Mouse (Mus musculus) hindbrain, embryonic 15.5 days (tissue): ENCODE results near the gene Olfr523. TPM values are rescaled to one million over a fixed set of nuclear protein-coding genes. Genes with fewer than 3 reads are reported as not detected.
"Not testable (repeated sequence)": the region's sequence is repeated elsewhere in the genome, so short reads cannot be mapped to it uniquely, and the experiment has no call there.

ENCODE experiments used
- ATAC-seq: fragments of 200-750 bp; cut with Nextera tagmentation; 2 replicates; pipeline ENCODE4 v1.8.0; 2017; ENCODE audit warnings: low read depth, moderate number of reproducible peaks, moderate TSS enrichment; ENCODE audit not compliant: low FRiP score
- H3K27ac ChIP-seq: fragments of 300-500 bp; sonication (generic); replicated peaks from 2 replicates; pipeline ENCODE4 v1.5.1; 2015; ENCODE audit warnings: mild to moderate bottlenecking, inconsistent platforms
- H3K27me3 ChIP-seq: fragments of 300-500 bp; sonication (generic); 2 replicates; pipeline ENCODE4 v1.6.1; 2015; ENCODE audit warnings: control low read depth, inconsistent platforms
- H3K36me3 ChIP-seq: fragments of 300-500 bp; sonication (generic); 2 replicates; pipeline ENCODE4 v1.6.1; 2015; ENCODE audit warnings: control low read depth, inconsistent platforms
- H3K4me1 ChIP-seq: fragments of 300-500 bp; sonication (generic); replicated peaks from 2 replicates; pipeline ENCODE4 v1.6.1; 2015; ENCODE audit warnings: control low read depth, inconsistent platforms
- H3K4me2 ChIP-seq: fragments of 300-500 bp; sonication (generic); 2 replicates; pipeline ENCODE4 v1.6.1; 2015; ENCODE audit warnings: moderate library complexity, mild to moderate bottlenecking, inconsistent platforms
- H3K4me3 ChIP-seq: fragments of 300-500 bp; sonication (generic); 2 replicates; pipeline ENCODE4 v1.5.1; 2015; ENCODE audit warnings: mild to moderate bottlenecking, inconsistent platforms
- H3K9ac ChIP-seq: fragments of 300-500 bp; sonication (generic); 2 replicates; pipeline ENCODE4 v1.6.1; 2015; ENCODE audit warnings: inconsistent platforms
- H3K9me3 ChIP-seq: fragments of 300-500 bp; sonication (generic); 2 replicates; pipeline ENCODE4 v1.6.1; 2016; ENCODE audit warnings: control low read depth, inconsistent platforms
- WGBS: fragments of 180-500 bp; shearing (Covaris S2); methylation state at CpG from one replicate; pipeline ENCODE4 v1.1.7; 2015; 5-methylcytosine and 5-hydroxymethylcytosine counted together
- polyA plus RNA-seq: library from polyadenylated mRNA; unstranded; fragments of >200 nt; fragmentation: Nextera tagmentation; extraction: Ambion mirVana; gene quantifications from 2 replicates; pipeline ENCODE4 v1.2.1, GENCODE M21; 2015

The Olfr523 gene
- not detected in 2 replicates for polyA plus RNA-seq

DNA sequence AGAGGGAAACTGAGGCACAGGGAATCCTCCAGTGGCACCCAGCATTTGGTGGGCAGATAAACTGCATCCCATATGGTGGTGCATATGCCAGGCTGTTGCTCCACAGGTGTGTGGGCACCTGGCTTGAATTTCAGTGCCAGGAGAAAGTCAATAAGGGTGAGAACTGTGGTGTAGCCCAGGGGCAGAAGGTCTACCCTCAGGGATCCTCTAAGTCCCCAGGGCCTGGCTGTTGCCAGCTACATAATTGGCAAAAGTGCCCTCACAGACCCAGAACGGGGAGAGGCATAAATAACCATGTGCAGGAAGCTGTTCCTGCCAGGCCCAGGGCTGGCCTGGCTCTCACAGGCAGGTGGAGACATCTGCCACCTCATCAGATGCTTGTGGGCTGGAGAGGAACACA lies at the start of gene Olfr523:
TSS of gene Olfr523 (plus strand) at position 282 of the 400 bp plus-strand sequence.
- Histone ChIP-seq H3K9me3 (no peaks in the 10 kb centered on the region), H3K27ac (no peak within 1 kb of the TSS), H3K9ac (no peak within 1 kb of the TSS), H3K36me3 (no peaks in the 10 kb centered on the region), H3K27me3 (no peaks in the 10 kb centered on the region), H3K4me2 (no peak within 1 kb of the TSS), H3K4me3 (no peak within 1 kb of the TSS), H3K4me1 (no peaks in the 10 kb centered on the region)
- no peak for ATAC-seq
- 44% methylated on average over 1 of the region's 1 CpGs for WGBS

- Histone ChIP-seq H3K27me3 (no peaks in the 10 kb centered on the region), H3K9me3 (no peaks in the 10 kb centered on the region), H3K4me3 (no peak overlapping the region), H3K4me1 (peaks cover 10% of the 10 kb centered on the region; the same call in 1 of the 2 replicates), H3K36me3 (no peaks in the 10 kb centered on the region), H3K27ac (no peak overlapping the region), H3K9ac (no peak overlapping the region), H3K4me2 (no peak overlapping the region)
- ATAC-seq, result no peak
- WGBS, result 93% methylated on average over 1 of the region's 1 CpGs
Measured at GRCm38 (mm10) chr7:140124382-140124781, 48.6 kb upstream of the Olfr523 start.

DNA sequence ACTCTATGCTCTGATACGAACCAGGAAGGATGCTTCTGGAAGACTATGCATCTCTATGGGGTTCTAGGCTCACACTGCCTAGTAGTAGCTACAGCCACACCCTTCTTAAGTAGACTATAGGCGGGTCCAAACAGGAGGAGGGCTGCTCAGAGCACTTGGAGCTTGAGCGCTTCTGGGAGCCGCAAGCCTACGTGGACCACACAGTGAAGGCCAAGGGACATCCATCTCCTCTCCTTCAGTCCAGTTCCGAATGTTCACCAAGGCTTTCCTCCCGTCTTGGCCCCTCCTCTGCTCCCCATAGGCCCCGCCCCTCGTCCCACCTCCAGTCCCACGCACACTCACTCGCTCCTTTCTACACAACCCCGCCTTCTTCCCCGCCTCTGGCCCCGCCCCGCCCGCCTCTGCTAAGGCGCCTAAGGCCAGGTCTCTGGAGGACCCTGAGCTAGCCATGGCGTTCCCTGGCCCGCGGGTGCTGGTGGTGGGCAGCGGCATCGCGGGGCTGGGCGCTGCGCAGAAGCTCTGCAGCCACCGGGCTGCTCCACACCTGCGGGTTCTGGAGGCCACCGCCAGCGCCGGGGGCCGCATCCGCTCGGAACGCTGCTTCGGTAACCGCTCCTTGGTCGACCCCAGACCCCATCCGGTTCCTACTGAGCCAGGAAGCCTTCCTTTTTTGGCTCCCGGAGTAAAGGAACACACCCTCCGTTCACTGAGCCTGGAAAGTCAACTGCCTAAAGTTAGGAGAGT lies 47.6 kb upstream of the Olfr523 start:
- Histone ChIP-seq H3K9me3 (no peaks in the 10 kb centered on the region), H3K4me1 (peaks cover 10% of the 10 kb centered on the region; the same call in 1 of the 2 replicates), H3K27ac (0 out of 2 replicates have a peak overlapping the region, but pooled peaks have one; percentile 6), H3K4me2 (peak overlapping the region; percentile 76), H3K9ac (peak overlapping the region; percentile 61), H3K4me3 (peak overlapping the region; percentile 55), H3K27me3 (no peaks in the 10 kb centered on the region), H3K36me3 (0 out of 2 replicates have a peak, but pooled peaks cover 6% of the 10 kb centered on the region)
- peak; percentile 97 for ATAC-seq
- 2% methylated on average over 40 of the region's 40 CpGs for WGBS

GRCm38 (mm10) chr7:140126022-140126350 lies 47.0 kb upstream of the Olfr523 start:
- H3K27me3 ChIP-seq, result no peaks in the 10 kb centered on the region
- WGBS, result 13% methylated on average over 5 of the region's 5 CpGs
- 0 out of 2 replicates have a peak, but pooled peaks cover 10% of the 10 kb centered on the region for H3K36me3 ChIP-seq
- peak overlapping the region; percentile 61 for H3K9ac ChIP-seq
- no peak for ATAC-seq
- H3K4me3 ChIP-seq, result peak overlapping the region; percentile 55
- H3K27ac ChIP-seq, result no peak overlapping the region
- H3K9me3 ChIP-seq, result no peaks in the 10 kb centered on the region
- peak overlapping the region; percentile 76 for H3K4me2 ChIP-seq
- H3K4me1 ChIP-seq, result peaks cover 10% of the 10 kb centered on the region; the same call in 1 of the 2 replicates

- Histone ChIP-seq H3K4me1 (peaks cover 10% of the 10 kb centered on the region; the same call in 1 of the 2 replicates), H3K4me3 (no peak overlapping the region), H3K4me2 (no peak overlapping the region), H3K27ac (no peak overlapping the region), H3K27me3 (no peaks in the 10 kb centered on the region), H3K36me3 (0 out of 2 replicates have a peak, but pooled peaks cover 10% of the 10 kb centered on the region), H3K9me3 (no peaks in the 10 kb centered on the region), H3K9ac (no peak overlapping the region)
- no peak for ATAC-seq
- WGBS, result 81% methylated on average over 3 of the region's 3 CpGs
Measured at GRCm38 (mm10) chr7:140126934-140127333, 46.1 kb upstream of the Olfr523 start.

- Histone ChIP-seq H3K4me3 (no peak overlapping the region), H3K4me2 (no peak overlapping the region), H3K36me3 (0 out of 2 replicates have a peak, but pooled peaks cover 10% of the 10 kb centered on the region), H3K4me1 (peaks cover 10% of the 10 kb centered on the region; the same call in 1 of the 2 replicates), H3K9ac (no peak overlapping the region), H3K27me3 (no peaks in the 10 kb centered on the region), H3K27ac (no peak overlapping the region), H3K9me3 (no peaks in the 10 kb centered on the region)
- ATAC-seq, result no peak
- WGBS, result 95% methylated on average over 2 of the region's 2 CpGs
Measured at GRCm38 (mm10) chr7:140127911-140128310, 45.1 kb upstream of the Olfr523 start.

GRCm38 (mm10) chr7:140132184-140132583 lies 40.8 kb upstream of the Olfr523 start:
- WGBS, result 92% methylated on average over 7 of the region's 7 CpGs
- H3K36me3 ChIP-seq, result 0 out of 2 replicates have a peak, but pooled peaks cover 10% of the 10 kb centered on the region
- not testable (repeated sequence) for H3K4me2 ChIP-seq, H3K9me3 ChIP-seq, H3K4me1 ChIP-seq, H3K4me3 ChIP-seq, H3K27ac ChIP-seq, ATAC-seq, H3K27me3 ChIP-seq, H3K9ac ChIP-seq

- 92% methylated on average over 7 of the region's 7 CpGs for WGBS
- Histone ChIP-seq H3K4me1 (peaks cover 17% of the 10 kb centered on the region), H3K36me3 (0 out of 2 replicates have a peak, but pooled peaks cover 10% of the 10 kb centered on the region)
- not testable (repeated sequence) for H3K4me3 ChIP-seq, H3K9ac ChIP-seq, H3K4me2 ChIP-seq, H3K27ac ChIP-seq, H3K27me3 ChIP-seq, ATAC-seq, H3K9me3 ChIP-seq
Measured at GRCm38 (mm10) chr7:140134033-140134432, 39.0 kb upstream of the Olfr523 start.

DNA sequence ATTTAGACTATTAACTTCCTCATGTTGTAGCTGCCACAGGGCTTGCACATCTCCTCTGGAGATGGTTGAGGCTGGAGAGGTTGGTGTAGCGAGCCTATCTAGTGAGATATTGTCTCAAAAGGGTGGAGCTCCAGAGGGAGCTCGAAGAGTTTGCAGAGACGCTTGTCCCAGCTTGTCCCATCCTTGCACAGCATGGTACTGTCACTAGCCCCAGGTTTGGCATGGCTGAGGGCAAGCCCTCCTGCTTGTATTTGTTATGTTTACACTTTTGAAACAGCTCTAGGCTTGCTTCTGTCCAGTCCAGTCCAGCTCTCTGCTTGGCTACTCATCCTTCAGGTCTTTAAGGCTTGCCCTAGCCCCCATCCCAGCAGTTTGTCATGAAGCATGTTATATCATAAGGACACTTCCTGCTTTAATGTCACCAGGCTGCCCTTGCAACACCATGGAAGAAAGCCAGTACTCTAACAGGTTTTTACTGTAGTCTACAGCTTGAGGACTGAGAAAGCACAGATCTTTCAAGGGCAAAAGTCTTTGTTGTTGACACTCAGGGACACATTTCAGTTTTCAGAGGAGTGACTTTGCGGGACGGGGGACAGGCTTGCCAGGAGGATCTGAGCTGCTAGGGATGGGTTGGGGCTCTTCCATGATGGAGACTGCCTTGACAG lies 37.8 kb upstream of the Olfr523 start:
- no peak for ATAC-seq
- Histone ChIP-seq H3K4me2 (no peak overlapping the region), H3K4me1 (peaks cover 17% of the 10 kb centered on the region), H3K27ac (no peak overlapping the region), H3K9ac (no peak overlapping the region), H3K36me3 (0 out of 2 replicates have a peak, but pooled peaks cover 7% of the 10 kb centered on the region), H3K9me3 (no peaks in the 10 kb centered on the region), H3K27me3 (peaks cover 4% of the 10 kb centered on the region; the same call in 1 of the 2 replicates), H3K4me3 (no peak overlapping the region)
- 85% methylated on average over 5 of the region's 5 CpGs for WGBS

- Histone ChIP-seq H3K4me2 (peak within 1 kb of the TSS; percentile 93), H3K4me3 (peak within 1 kb of the TSS; percentile 90), H3K36me3 (no peaks in the 10 kb centered on the region), H3K9ac (peak within 1 kb of the TSS; percentile 90), H3K27ac (peak within 1 kb of the TSS; percentile 92), H3K27me3 (peaks cover 4% of the 10 kb centered on the region; the same call in 1 of the 2 replicates), H3K9me3 (no peaks in the 10 kb centered on the region), H3K4me1 (peaks cover 17% of the 10 kb centered on the region)
- peak; percentile 97 for ATAC-seq
- WGBS, result 1% methylated on average over 39 of the region's 39 CpGs
Measured at GRCm38 (mm10) chr7:140137135-140138020, 35.6 kb upstream of the Olfr523 start, which contains the start of gene Mtg1. Gene Mtg1 (plus strand): TSS chr7:140137564.

DNA sequence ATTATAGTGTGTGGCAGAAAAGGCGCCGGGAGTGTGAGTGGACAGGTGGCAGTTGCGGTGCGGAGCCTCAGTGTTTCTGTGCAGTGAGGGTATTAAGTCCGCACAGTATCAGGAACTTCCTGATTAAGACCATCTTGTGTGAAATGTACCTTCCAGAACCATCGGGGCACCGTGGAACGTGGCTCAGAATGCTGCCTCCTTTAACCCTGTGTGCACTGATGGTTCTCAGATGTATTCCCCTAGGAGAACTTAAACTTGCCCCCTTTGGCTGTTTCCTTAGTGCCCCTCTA lies 35.1 kb upstream of the Olfr523 start:
- Histone ChIP-seq H3K36me3 (no peaks in the 10 kb centered on the region), H3K9ac (peak overlapping the region; percentile 90), H3K4me1 (peaks cover 17% of the 10 kb centered on the region), H3K27me3 (peaks cover 4% of the 10 kb centered on the region; the same call in 1 of the 2 replicates), H3K9me3 (no peaks in the 10 kb centered on the region), H3K4me2 (peak overlapping the region; percentile 93), H3K27ac (peak overlapping the region; percentile 92), H3K4me3 (peak overlapping the region; percentile 90)
- no peak for ATAC-seq
- under 1% methylated on average over 8 of the region's 8 CpGs for WGBS
